Mouse (Mus musculus): ENCODE measurements around the gene Kcne2. TPM values are rescaled to one million over a fixed set of nuclear protein-coding genes. Genes with fewer than 3 reads are reported as not detected.

The Kcne2 gene
- polyA plus RNA-seq, 1 experiment = not detected

GRCm38 (mm10) chr16:92290045-92290444 is 2.1 kb upstream of the Kcne2 start:
- DNase-seq (ENCODE audit: low read depth in 1 of 2, low spot score in 2 of 2) = no peak
- Histone ChIP-seq H3K27ac (ENCODE audit: insufficient read depth, low read length) (no peak overlapping the region), H3K4me3 (ENCODE audit: extremely low read depth, insufficient read depth, insufficient read length) (no peak overlapping the region), H3K27me3 (ENCODE audit: control insufficient read depth, insufficient read depth, low read length) (0 out of 2 replicates have a peak, but pooled peaks cover 2% of the 10 kb centered on the region), H3K4me1 (ENCODE audit: control insufficient read depth, insufficient read depth, insufficient read length) (no peaks in the 10 kb centered on the region), H3K36me3 (ENCODE audit: control insufficient read depth, insufficient read depth, low read length) (no peaks in the 10 kb centered on the region)
- TF ChIP-seq POLR2A (IDR thresholded peaks at IDR 0.05; ENCODE audit: low read depth, low read length) = no peak
- no peak for TF ChIP-seq CTCF (IDR thresholded peaks at IDR 0.05; ENCODE audit: extremely low read depth, insufficient read depth, insufficient read length, insufficient replicate concordance)

GRCm38 (mm10) chr16:92294267-92294970 is 2.2 kb downstream of the Kcne2 start:
- no peaks in the 10 kb centered on the region for H3K36me3 ChIP-seq (ENCODE audit: control insufficient read depth, insufficient read depth, low read length)
- DNase-seq (ENCODE audit: low read depth in 1 of 2, low spot score in 2 of 2) = no peak
- H3K27me3 ChIP-seq (ENCODE audit: control insufficient read depth, insufficient read depth, low read length) = 0 out of 2 replicates have a peak, but pooled peaks cover 1% of the 10 kb centered on the region
- H3K27ac ChIP-seq (ENCODE audit: insufficient read depth, low read length) = no peak overlapping the region
- H3K4me3 ChIP-seq (ENCODE audit: extremely low read depth, insufficient read depth, insufficient read length) = no peak overlapping the region
- TF ChIP-seq POLR2A (IDR thresholded peaks at IDR 0.05; ENCODE audit: low read depth, low read length) (no peak), CTCF (IDR thresholded peaks at IDR 0.05; ENCODE audit: extremely low read depth, insufficient read depth, insufficient read length, insufficient replicate concordance) (no peak)
- WGBS = 73% methylated on average over 12 of the region's 12 CpGs
- peaks cover 3% of the 10 kb centered on the region; the same call in 1 of the 2 replicates for H3K4me1 ChIP-seq (ENCODE audit: control insufficient read depth, insufficient read depth, insufficient read length)

- Histone ChIP-seq H3K4me3 (ENCODE audit: extremely low read depth, insufficient read depth, insufficient read length) (no peak overlapping the region), H3K4me1 (ENCODE audit: control insufficient read depth, insufficient read depth, insufficient read length) (peaks cover 3% of the 10 kb centered on the region; the same call in 1 of the 2 replicates), H3K27ac (ENCODE audit: insufficient read depth, low read length) (no peak overlapping the region), H3K27me3 (ENCODE audit: control insufficient read depth, insufficient read depth, low read length) (0 out of 2 replicates have a peak, but pooled peaks cover 1% of the 10 kb centered on the region), H3K36me3 (ENCODE audit: control insufficient read depth, insufficient read depth, low read length) (no peaks in the 10 kb centered on the region)
- TF ChIP-seq POLR2A (IDR thresholded peaks at IDR 0.05; ENCODE audit: low read depth, low read length) (no peak), CTCF (IDR thresholded peaks at IDR 0.05; ENCODE audit: extremely low read depth, insufficient read depth, insufficient read length, insufficient replicate concordance) (no peak)
- no peak for DNase-seq (ENCODE audit: low read depth in 1 of 2, low spot score in 2 of 2)
- WGBS = 75% methylated on average over 2 of the region's 2 CpGs
Observed at GRCm38 (mm10) chr16:92295328-92295727, 3.1 kb downstream of the Kcne2 start.

GRCm38 (mm10) chr16:92300649-92301411 is 8.6 kb downstream of the Kcne2 start, which contains the start of gene Smim11:
TSS of gene Smim11 (plus strand) at chr16:92301286.
- Histone ChIP-seq H3K36me3 (ENCODE audit: control insufficient read depth, insufficient read depth, low read length) (peaks cover 2% of the 10 kb centered on the region; the same call in 1 of the 2 replicates), H3K27ac (ENCODE audit: insufficient read depth, low read length) (no peak within 1 kb of the TSS), H3K27me3 (ENCODE audit: control insufficient read depth, insufficient read depth, low read length) (no peaks in the 10 kb centered on the region), H3K4me1 (ENCODE audit: control insufficient read depth, insufficient read depth, insufficient read length) (peaks cover 10% of the 10 kb centered on the region; the same call in 1 of the 2 replicates), H3K4me3 (ENCODE audit: extremely low read depth, insufficient read depth, insufficient read length) (peak within 1 kb of the TSS; percentile 68)
- TF ChIP-seq POLR2A (IDR thresholded peaks at IDR 0.05; ENCODE audit: low read depth, low read length) (peak; percentile 25; the same call in 1 of the 2 replicates), CTCF (IDR thresholded peaks at IDR 0.05; ENCODE audit: extremely low read depth, insufficient read depth, insufficient read length, insufficient replicate concordance) (no peak)
- WGBS = 9% methylated on average over 32 of the region's 32 CpGs
- DNase-seq (ENCODE audit: low read depth in 1 of 2, low spot score in 2 of 2) = peak; percentile 89 to 93

GRCm38 (mm10) chr16:92301412-92301806 is 9.2 kb downstream of the Kcne2 start:
- 2% methylated on average over 12 of the region's 12 CpGs for WGBS
- no peak for DNase-seq (ENCODE audit: low read depth in 1 of 2, low spot score in 2 of 2)
- TF ChIP-seq POLR2A (IDR thresholded peaks at IDR 0.05; ENCODE audit: low read depth, low read length) (no peak), CTCF (IDR thresholded peaks at IDR 0.05; ENCODE audit: extremely low read depth, insufficient read depth, insufficient read length, insufficient replicate concordance) (no peak)
- peaks cover 6% of the 10 kb centered on the region for H3K36me3 ChIP-seq (ENCODE audit: control insufficient read depth, insufficient read depth, low read length)
- peak overlapping the region; percentile 68 for H3K4me3 ChIP-seq (ENCODE audit: extremely low read depth, insufficient read depth, insufficient read length)
- H3K27ac ChIP-seq (ENCODE audit: insufficient read depth, low read length) = no peak overlapping the region
- no peaks in the 10 kb centered on the region for H3K27me3 ChIP-seq (ENCODE audit: control insufficient read depth, insufficient read depth, low read length)
- H3K4me1 ChIP-seq (ENCODE audit: control insufficient read depth, insufficient read depth, insufficient read length) = peaks cover 10% of the 10 kb centered on the region; the same call in 1 of the 2 replicates

- no peak for DNase-seq (ENCODE audit: low read depth in 1 of 2, low spot score in 2 of 2)
- no peak overlapping the region for H3K27ac ChIP-seq (ENCODE audit: insufficient read depth, low read length)
- 33% methylated on average over 5 of the region's 5 CpGs for WGBS
- H3K4me1 ChIP-seq (ENCODE audit: control insufficient read depth, insufficient read depth, insufficient read length) = peaks cover 10% of the 10 kb centered on the region; the same call in 1 of the 2 replicates
- peak overlapping the region; percentile 68 for H3K4me3 ChIP-seq (ENCODE audit: extremely low read depth, insufficient read depth, insufficient read length)
- H3K27me3 ChIP-seq (ENCODE audit: control insufficient read depth, insufficient read depth, low read length) = no peaks in the 10 kb centered on the region
- H3K36me3 ChIP-seq (ENCODE audit: control insufficient read depth, insufficient read depth, low read length) = peaks cover 7% of the 10 kb centered on the region
- TF ChIP-seq POLR2A (IDR thresholded peaks at IDR 0.05; ENCODE audit: low read depth, low read length) (no peak), CTCF (IDR thresholded peaks at IDR 0.05; ENCODE audit: extremely low read depth, insufficient read depth, insufficient read length, insufficient replicate concordance) (no peak)
Observed at GRCm38 (mm10) chr16:92301989-92302388, 9.8 kb downstream of the Kcne2 start.

Measured in spleen, adult 2 months (tissue).